Mouse (Mus musculus) right cerebral cortex, postnatal 4 days (tissue): Measurements from ENCODE around the gene Zfp64.

Experiments used
- DNase-seq: peaks from one replicate; pipeline ENCODE4 v3.0.0-alpha.2; 2022

Gene Zfp64

DNA sequence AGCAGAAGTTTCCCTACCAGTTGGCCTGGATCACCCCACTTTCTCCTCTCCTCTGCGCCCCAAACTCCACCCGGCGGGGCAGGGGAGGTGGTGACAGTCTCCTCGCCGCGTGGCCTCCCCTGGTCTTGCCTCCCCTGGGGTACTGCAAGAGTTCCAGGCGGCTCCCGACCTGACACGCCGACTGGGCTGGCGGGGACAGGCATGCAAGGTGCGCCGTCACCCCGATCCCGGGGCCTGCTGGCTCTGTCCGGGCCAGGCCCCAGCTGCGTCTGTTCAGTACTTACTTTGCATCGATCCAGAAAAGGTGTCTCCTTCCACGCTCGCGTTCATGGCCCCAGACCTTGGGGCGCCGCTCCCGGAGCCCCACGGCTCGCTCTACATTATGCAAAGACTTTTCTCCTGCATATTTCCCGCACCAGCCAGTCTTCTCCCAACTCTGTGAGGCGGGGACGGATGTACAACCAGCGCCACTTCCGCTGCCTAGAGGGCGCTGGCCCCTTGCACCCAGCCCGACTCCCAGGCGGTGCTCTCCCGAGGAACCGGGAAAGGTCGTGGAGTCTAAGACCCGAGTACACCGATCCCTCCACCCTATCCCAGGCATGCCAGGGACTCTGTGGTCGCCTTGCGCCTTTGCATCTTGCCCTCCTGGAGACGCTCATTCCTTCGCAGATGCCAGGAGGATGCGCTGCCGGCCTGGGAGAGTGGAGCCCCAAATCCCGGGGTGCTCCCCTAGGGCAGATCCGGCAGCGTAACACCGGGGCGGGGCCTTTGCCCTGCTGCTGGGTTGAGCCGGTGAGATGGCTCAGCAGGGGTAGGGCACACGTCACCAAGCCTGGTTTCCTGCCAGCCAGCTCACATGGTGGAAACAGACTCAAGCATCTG is at the start of gene Zfp64:
Gene Zfp64, minus strand, starts transcription at position 753 of the 882 bp plus-strand sequence.
- peak; percentile 77 for DNase-seq

DNA sequence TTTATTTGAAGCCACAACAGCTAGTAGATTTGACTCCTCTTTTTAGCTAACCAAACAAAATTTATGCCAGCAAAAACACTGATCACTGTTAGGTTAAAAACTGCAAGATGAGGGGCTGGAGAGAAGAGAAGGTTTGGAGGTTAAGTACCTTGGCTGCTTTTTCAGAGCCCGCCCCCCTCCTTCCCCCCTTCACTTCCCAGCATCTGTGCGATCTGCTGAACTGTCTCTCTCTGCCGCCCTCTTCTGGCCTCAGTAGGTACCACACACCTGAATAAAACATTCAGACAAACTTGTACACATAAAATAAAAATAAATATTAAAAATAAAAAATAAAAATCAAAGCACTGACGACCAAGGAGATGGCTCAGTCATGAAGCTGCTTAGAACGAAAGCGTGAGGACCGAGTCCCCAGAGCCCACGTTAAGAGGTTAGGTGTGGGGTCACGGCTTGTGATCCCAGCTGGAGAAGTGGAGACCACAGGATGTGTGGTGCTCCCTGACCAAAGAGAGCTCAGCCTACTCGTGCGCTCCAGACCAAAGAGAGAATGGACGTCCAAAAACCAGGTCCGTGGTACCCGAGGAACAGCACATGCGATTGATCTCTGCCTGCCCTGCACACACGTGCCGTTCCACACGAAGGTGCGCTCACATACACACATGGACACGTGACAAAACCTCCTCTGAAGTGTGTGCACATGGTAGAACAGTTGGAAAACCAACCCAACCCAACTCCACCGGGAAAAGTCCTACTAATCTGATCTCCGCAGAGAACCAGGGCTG is 37.4 kb upstream of the Zfp64 start:
- peak; percentile 59 for DNase-seq

GRCm38 (mm10) chr2:168990957-168991356 is 35.6 kb upstream of the Zfp64 start:
- no peak for DNase-seq

GRCm38 (mm10) chr2:168990061-168990753 is 34.8 kb upstream of the Zfp64 start:
- DNase-seq: no peak

DNA sequence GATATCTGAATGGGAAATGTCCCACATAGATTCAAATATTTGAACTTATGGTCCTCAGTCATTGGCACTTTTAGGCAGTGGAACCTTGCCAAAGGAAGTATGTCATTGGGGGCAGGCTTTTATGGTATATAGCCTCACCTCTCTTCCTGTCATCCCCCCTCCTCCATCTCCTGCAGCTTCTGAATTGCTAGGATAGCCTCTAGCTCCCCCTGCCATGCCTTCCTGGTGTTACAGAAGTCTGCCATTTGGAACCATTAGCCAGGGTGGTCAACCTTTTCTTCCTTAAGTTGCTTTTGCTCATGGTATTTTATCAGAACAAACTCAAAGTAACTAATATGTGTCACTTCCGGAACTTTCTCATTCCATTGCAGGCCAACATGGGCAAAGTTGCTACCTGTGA is 32.7 kb upstream of the Zfp64 start:
- DNase-seq: no peak

- no peak for DNase-seq
Measured at GRCm38 (mm10) chr2:168987421-168987820, 32.0 kb upstream of the Zfp64 start.

- no peak for DNase-seq
Measured at GRCm38 (mm10) chr2:168981951-168982350, 26.6 kb upstream of the Zfp64 start.

DNA sequence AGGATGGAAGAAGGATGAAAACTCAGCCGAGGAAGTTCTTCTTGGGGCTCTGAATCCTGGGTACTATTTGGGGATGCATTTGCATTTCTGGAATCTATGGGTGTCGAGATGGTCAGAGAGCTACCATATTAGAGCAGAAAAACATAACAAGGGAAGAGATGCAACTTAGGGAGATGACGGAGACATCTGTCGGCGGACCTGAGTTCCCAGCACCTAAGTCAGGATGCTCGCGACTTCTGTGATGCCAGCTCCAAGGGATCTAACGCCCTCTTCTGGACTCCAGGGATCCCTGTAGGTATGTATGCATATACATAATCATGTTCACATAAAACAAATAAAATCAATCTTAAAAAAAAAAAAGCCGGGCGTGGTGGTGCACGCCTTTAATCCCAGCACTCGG is 26.1 kb upstream of the Zfp64 start:
- DNase-seq: no peak

DNA sequence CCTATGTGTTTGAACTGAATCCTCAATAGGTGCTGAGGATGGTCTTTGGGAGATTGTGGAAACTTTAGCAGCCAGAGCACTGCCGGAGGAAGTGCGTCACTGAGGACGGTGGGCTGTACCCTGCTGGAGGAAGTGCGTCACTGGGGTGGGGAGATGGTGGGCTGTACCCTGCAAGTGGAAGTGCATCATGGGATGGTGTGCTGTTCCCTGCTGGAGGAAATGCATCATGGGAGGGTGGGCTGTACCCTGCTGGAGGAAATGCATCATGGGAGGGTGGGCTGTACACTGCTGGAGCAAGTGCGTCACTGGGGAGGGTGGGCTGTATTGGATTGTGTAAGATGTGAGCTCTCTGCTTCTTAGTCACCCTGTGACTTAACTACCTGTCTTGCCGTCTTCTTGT is 25.5 kb upstream of the Zfp64 start:
- peak; percentile 36 for DNase-seq

- DNase-seq: peak; percentile 22
Measured at GRCm38 (mm10) chr2:168979742-168980141, 24.4 kb upstream of the Zfp64 start.

DNA sequence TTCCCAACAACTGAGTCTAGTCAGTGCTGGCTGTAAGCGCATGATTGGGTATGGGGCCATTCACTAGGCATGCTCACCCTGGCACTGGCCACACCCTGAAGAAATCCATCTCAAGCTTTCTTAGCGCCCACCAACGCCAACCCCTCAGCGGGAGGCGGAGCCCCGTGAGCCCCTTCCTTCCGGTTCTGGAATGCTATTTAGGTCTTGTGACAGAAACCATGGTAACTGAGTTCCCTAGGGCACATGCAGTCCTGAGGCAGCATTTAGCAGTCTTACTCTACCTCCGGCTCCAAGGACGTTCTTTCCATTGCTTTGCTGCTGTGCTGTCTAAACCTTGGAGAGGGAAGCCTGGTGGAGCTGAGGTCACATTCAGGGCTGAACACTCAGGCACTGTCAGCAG is 22.6 kb upstream of the Zfp64 start:
- no peak for DNase-seq

- DNase-seq: no peak
Measured at GRCm38 (mm10) chr2:168970131-168970530, 14.7 kb upstream of the Zfp64 start.

DNA sequence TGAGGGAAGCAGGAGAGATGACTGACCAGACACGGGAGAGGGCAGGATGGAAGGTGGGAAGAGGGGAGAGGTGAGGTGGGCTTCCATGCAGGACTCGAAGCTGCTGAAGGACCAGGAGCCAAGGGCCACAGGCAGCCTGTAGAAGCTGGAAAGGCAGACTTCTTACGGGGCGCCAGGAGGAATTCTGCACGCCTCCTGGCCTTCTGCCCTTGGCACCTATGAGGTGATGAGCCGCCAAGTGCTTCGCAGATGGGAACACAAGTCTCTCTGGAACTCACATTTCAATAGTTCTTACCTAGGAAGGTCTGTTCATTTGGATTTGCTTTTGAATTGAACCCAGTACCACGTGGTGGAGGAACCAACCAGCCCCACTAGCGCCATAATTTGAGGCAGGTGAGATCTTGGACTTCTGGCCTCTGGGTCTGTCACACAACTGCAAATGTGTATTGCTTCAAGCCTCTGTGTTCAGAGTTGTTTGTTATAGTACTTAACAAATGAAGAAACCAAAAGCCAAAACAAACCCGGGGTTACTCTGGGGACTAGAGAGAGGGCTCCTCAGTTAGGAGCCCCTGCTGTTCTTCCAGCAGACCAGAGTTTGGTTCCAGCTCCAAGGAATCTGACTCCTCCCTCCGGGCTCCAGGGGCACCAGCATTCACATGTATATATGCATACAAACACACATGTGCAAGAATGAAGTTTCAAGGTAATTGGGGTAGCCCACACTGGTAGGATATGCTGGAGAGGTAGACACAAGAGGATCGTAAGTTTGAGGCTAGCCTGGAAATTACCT is 12.9 kb upstream of the Zfp64 start:
- no peak for DNase-seq

DNA sequence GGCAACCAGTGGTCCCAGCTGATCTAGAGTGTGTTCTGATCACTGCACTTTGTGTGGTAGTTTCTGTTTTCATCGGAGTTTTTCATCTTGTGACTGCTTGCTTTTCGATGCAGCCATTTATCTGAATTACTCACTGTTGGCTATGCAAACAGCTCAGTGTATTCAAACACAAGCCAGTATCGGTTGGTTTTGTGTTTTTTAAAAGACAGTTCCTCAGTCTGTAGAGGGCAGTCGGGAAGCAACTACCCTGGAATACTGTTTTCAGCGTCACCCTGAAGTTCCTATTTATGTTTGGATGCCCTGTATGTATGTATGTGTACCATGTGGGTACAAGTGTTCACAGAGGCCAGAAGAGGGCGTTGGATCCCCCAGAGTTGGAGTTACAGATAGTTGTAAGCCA is 11.1 kb upstream of the Zfp64 start:
- no peak for DNase-seq

DNA sequence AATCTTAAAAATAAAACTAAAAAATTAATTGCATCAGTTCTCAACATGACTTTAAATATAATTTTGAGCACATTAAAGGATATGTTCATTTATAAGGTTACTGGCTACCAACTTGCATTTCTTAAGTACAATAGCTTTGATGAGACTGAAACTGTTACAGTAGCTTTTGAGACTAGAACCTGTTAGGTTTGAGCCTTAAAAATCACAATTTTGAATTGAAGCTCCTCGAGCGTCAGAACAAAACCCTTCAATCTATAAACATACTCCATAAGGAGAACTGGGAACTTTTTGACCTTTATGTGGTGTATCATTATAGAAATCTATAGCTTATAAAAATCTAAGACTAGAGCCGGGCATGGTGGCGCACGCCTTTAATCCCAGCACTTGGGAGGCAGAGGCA is 9.5 kb upstream of the Zfp64 start:
- no peak for DNase-seq

DNA sequence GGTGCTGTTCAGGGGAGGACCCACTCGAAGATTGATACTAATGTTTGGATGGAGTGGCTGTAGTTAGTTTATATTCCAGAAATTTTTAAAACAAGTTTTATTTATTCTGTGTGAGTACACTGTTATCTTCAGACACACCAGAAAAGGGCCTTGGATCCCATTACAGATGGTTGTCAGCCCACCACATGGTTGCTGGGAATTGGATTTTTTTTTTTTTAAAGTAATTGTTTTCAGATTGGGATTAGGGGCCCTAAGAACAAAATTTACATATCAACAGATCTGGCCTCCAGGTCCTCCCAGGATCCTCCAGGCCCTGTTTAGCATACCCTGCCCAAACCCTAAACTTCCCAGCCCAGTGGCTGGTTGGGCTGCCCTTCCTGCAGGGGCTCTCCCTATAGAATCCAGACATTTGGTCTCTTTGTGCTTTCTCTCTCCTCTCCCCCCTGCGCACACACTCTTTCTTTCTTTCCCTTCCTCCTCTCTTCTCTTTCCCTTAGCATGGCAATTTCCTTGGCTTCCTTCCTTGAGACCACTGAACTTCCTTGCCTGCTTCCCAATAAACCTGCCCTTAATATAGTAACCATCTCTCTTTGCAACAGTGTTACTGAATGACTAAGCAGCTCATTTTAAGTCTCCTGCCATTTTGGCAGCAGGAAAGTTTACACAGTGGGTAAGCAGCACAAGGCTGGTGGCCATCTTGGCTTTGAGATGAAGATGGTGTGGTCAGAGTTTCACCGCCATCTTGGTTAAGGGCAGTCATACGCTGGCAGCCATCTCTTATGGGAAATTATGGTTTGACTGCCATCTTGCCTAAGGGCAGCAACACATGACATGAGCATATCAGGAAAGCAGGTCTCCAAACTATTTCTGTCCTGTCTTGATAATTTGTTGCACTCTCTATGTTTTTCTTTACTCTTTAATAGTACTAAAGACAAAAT is 6.6 kb upstream of the Zfp64 start:
- no peak for DNase-seq

DNA sequence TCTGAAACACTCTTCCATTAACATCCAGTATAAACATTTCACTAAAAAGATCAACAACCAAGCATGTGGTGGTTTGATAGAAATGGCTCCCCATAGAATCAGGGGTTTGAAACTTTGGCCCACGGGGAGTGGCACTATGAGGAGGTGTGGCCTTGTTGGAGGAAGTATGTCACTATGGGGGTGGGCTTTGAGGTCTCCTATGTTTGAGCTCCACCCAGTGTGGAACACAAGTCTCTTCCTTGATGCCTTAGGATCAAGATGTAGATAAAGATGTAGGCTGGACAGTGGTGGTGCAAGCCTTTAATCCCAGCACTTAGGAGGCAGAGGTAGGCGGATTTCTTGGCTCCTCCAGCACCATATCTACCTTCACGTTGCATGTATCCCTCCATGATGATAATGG is 5.4 kb upstream of the Zfp64 start:
- no peak for DNase-seq

GRCm38 (mm10) chr2:168959339-168959885 is 4.0 kb upstream of the Zfp64 start:
- no peak for DNase-seq

DNA sequence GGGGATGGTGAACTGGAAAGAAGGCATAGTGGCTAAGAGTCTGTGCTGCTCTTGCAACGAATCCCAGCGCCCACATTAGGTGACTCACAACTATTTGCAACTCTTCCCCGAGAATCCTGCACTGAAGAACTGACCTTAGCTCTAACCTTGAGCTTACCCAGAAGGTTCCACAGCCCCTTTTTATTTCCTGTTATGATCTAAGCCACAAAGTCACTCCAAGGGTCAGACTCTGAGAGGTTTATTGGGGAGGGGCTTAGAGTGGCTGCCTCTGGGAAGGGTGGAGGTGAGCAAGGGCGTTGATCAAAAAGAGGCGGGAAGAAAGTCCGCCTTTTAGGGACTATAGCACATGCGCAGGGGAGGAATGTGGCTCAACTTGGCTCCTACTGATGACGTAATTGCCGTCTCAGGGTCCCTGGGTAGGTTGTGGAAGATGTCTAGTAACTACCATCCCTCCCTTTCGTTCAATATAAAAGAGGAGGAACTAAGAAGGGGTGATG is 511 bp upstream of the Zfp64 start:
- DNase-seq: no peak

DNA sequence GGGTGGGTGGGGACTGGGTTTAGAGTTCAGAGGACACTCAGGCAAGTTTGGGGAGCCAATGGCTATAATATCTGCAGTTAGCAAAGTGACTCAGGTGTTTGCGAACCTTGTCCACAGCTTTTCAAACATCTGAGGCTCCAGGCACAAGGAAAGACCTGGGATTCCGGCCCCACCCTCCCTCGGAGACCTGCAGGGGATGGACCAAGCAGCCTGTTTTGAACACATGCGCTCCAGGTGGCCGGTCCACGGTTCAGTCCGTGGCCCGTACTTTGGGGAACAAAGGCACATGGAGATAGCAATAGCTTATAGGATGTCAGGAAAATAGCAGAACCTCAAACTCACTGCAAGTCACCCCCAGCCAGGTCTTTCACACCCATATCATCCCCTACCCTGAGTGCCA is 1.0 kb downstream of the Zfp64 start:
- DNase-seq: no peak

DNA sequence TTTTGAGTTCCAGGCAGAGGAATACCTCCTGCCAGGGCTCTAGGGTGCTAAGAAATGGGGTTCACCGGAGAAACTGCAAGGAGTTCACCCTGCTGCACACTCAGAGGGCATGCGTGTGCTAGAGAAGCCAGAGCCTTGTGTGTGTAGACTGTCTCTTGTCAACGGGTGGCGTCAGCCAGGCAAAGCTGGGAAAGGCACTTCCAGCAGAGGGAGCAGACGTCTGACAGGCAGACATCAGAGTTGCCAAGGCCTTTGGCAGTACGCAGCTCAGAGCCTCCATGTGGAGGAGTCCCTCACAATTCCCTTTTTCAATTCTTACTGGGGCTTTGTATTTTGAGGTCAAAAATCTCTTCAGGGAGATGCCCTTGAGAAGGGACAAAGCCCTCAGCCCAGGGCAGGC is 6.9 kb downstream of the Zfp64 start:
- no peak for DNase-seq
